20 mouse cellular contexts compared by ENCODE assay signal in the genomic region with DNA sequence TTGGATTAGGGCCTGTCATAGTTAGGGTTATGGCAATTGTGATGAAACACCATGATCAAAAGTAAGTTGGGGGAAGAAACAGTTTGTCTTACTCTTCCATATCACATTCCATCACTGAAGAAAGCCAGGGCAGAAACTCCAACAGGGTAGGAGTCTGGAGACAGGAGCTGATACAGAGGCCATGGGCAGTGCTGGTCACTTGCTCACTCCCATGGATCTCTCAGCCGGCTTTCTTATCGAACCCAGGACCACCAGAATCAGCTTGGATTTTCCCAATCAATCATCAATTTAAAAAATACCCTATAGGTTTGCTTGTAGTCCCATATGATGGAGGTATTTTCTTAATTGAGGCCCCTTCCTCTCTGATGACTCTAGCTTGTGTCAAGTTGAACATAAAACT. TPM values are rescaled to one million over a fixed set of nuclear protein-coding genes. Genes with fewer than 3 reads are reported as not detected.
DNase-seq lines count a peak whose midpoint lies in the region; ATAC-seq lines count a peak whose summit lies in the region.
"Had no signal": no experiment of that assay in that cellular context is flagged by ENCODE, and none has a peak within 500 bp of the region (broad histone marks: within the 10 kb centered on the region; RNA-seq: fewer than 3 reads in every experiment).

No protein-coding gene starts in this region.

- DNase-seq in heart, adult 11 months, result peak; percentile 57
- no peak for DNase-seq in heart, postnatal 10 days
- peak; percentile 62 for DNase-seq in midbrain, embryonic 11.5 days (ENCODE audit: low spot score, missing footprints)
- no peak for DNase-seq in midbrain, embryonic 10.5 days (ENCODE audit: low spot score)
- DNase-seq: adrenal gland, adult 2 months; adrenal gland, adult 8-10 months; adrenal gland, postnatal 10 days; adrenal gland, postnatal 14 days; adrenal gland, postnatal 25 days; adrenal gland, postnatal 36 days; B cell, adult 2 months; cerebellum, adult 11 months; cerebellum, adult 11-12 months; cerebellum, adult 18-20 months had no signal

- no peak overlapping the region for H3K4me3 ChIP-seq in midbrain, embryonic 11.5 days (ENCODE audit: low read depth, low read length)
- H3K4me3 ChIP-seq in midbrain, embryonic 10.5 days, result no peak overlapping the region

- no peak overlapping the region for H3K4me2 ChIP-seq in midbrain, embryonic 11.5 days

- 96% methylated on average over 2 of the region's 2 CpGs for WGBS in midbrain, embryonic 11.5 days
- 90% methylated on average over 2 of the region's 2 CpGs for WGBS in midbrain, embryonic 10.5 days

- H3K9me3 ChIP-seq in midbrain, embryonic 11.5 days (ENCODE audit: control insufficient read depth, low read length), result no peaks in the 10 kb centered on the region
- H3K9me3 ChIP-seq in midbrain, embryonic 10.5 days (replicated peaks), result no peaks in the 10 kb centered on the region
- H3K9me3 ChIP-seq: G1E had no signal

- intact Hi-C loops in heart, postnatal 10 days (cut with DNase I), result no loop called here

- no peaks in the 10 kb centered on the region for H3K27me3 ChIP-seq in midbrain, embryonic 11.5 days (ENCODE audit: control insufficient read depth, insufficient read depth, low read length)
- H3K27me3 ChIP-seq in midbrain, embryonic 10.5 days (ENCODE audit: low read depth, poor library complexity, severe bottlenecking), result no peaks in the 10 kb centered on the region
- H3K27me3 ChIP-seq: CH12.LX, Patski had no signal

- H3K9ac ChIP-seq in midbrain, embryonic 11.5 days (ENCODE audit: low read length), result no peak overlapping the region

- ATAC-seq in midbrain, embryonic 11.5 days (ENCODE audit: low FRiP score), result no peak
- ATAC-seq: activated CD4-positive, CD25-positive, alpha-beta regulatory T cell, adult 4 months; CD4-positive, CD25-positive, alpha-beta regulatory T cell, adult 4 months; Patski had no signal

- no peaks in the 10 kb centered on the region for H3K4me1 ChIP-seq in midbrain, embryonic 11.5 days (ENCODE audit: control insufficient read depth, insufficient read depth, low read length)
- peaks cover 16% of the 10 kb centered on the region for H3K4me1 ChIP-seq in midbrain, embryonic 10.5 days

- H3K36me3 ChIP-seq in midbrain, embryonic 11.5 days (ENCODE audit: control insufficient read depth, insufficient read depth, low read length), result no peaks in the 10 kb centered on the region
- H3K36me3 ChIP-seq in midbrain, embryonic 10.5 days, result no peaks in the 10 kb centered on the region
- H3K36me3 ChIP-seq: G1E had no signal

- H3K27ac ChIP-seq in midbrain, embryonic 11.5 days (ENCODE audit: low read depth, low read length), result no peak overlapping the region
- no peak overlapping the region for H3K27ac ChIP-seq in midbrain, embryonic 10.5 days (replicated peaks)

RNA-seq across cellular contexts. Expression of gene Slamf9, which starts 21.3 kb away (rescaled TPM):
- total RNA-seq in heart, postnatal 10 days (2021), result 1 to 10 TPM; 1.3 to 1.4 TPM
- polyA plus RNA-seq in midbrain, embryonic 11.5 days (2014; fragmentation: Nextera tagmentation; extraction: Ambion mirVana), result 0.12 and 0.23 TPM in 2 replicates
- 0.09 and 0.16 TPM in 2 replicates for polyA plus RNA-seq in midbrain, embryonic 10.5 days (2016; fragmentation: Nextera tagmentation; extraction: Ambion mirVana)
- total RNA-seq: G1E, MEL had no signal
- polyA plus RNA-seq: CD4-positive, CD25-positive, alpha-beta regulatory T cell, adult 4 months; G1E had no signal

RNA-seq across cellular contexts. Expression of gene Igsf9, which starts 27.8 kb away (rescaled TPM):
- 1 to 10 TPM; 1.0 to 1.4 TPM for total RNA-seq in heart, postnatal 10 days (2021)
- 48.8 and 49.7 TPM in 2 replicates for polyA plus RNA-seq in midbrain, embryonic 11.5 days (2014; fragmentation: Nextera tagmentation; extraction: Ambion mirVana)
- 76.2 and 95.8 TPM in 2 replicates for polyA plus RNA-seq in midbrain, embryonic 10.5 days (2016; fragmentation: Nextera tagmentation; extraction: Ambion mirVana)
- polyA plus RNA-seq: activated CD4-positive, CD25-positive, alpha-beta regulatory T cell, adult 4 months; G1E had no signal

RNA-seq across cellular contexts. Expression of gene Tagln2, which starts 46.0 kb away (rescaled TPM):
- 100 to 1,000 TPM; 173 to 178 TPM for total RNA-seq in heart, postnatal 10 days (2021)
- polyA plus RNA-seq in midbrain, embryonic 11.5 days (2014; fragmentation: Nextera tagmentation; extraction: Ambion mirVana), result 36.3 and 39.1 TPM in 2 replicates
- polyA plus RNA-seq in midbrain, embryonic 10.5 days (2016; fragmentation: Nextera tagmentation; extraction: Ambion mirVana), result 70.8 and 79.2 TPM in 2 replicates

Comparison
In these comparisons a context has a peak if more than half of its experiments do, and no peak if none do; other contexts are left out.
1. DNase-seq: peak in heart, adult 11 months (single experiment) and midbrain, embryonic 11.5 days (single experiment); none in heart, postnatal 10 days (0 of 2) and midbrain, embryonic 10.5 days (single experiment).